Mouse (Mus musculus): ENCODE measurements around the gene Gm10447.

DNA sequence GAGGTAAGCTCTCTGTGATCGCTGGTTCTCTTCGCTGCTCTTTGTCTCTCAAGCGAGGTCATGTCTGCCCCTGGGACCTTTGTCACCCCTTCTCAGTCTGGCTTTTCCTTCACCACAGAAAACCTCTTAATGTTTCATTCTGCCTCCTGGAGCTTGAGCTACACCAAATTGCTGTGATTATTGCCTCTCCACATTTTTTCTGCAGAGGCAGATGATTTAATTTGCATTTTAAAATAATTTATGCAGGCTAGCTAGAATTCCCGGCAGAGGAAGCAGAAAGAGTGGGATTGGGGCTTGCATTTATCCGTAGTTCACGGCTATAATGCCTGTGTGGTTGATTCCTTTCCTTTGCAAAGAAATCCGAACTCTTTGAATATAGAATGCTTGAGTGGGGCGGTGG lies 18.7 kb upstream of the Gm10447 start:
- TF ChIP-seq POLR2A (IDR thresholded peaks at IDR 0.05; ENCODE audit: borderline replicate concordance, extremely low read depth, insufficient read depth, insufficient read length, poor library complexity, severe bottlenecking): no peak
- TF ChIP-seq CTCF (IDR thresholded peaks at IDR 0.05; ENCODE audit: borderline replicate concordance, extremely low read depth, insufficient read depth, insufficient read length): no peak
